ENCODE assay signal across 9 mouse cellular contexts in genomic region chr8:71672168-71672735, GRCm38 (mm10). TPM values are rescaled to one million over a fixed set of nuclear protein-coding genes. Genes with fewer than 3 reads are reported as not detected.
DNase-seq lines count a peak whose midpoint lies in the region; ATAC-seq lines count a peak whose summit lies in the region.
"Had no signal": no experiment of that assay in that cellular context is flagged by ENCODE, and none has a peak within 500 bp of the region (broad histone marks: within the 10 kb centered on the region; RNA-seq: fewer than 3 reads in every experiment).

No protein-coding gene starts in this region.

- H3K27ac ChIP-seq in heart, embryonic 14.5 days (replicated peaks in 1 of 2; ENCODE audit: control insufficient read depth in 1 of 2, insufficient read depth in 1 of 2, low read depth in 2 of 2, low read length in 2 of 2) = peak overlapping the region in 1 of 2 experiments; percentile 28; a peak in 1 of 4 replicates
- H3K27ac ChIP-seq in hindbrain, embryonic 15.5 days (replicated peaks) = peak overlapping the region; percentile 95
- H3K27ac ChIP-seq in midbrain, embryonic 14.5 days (replicated peaks; ENCODE audit: low read depth, low read length) = peak overlapping the region; percentile 93

- no peaks in the 10 kb centered on the region for H3K36me3 ChIP-seq in heart, embryonic 14.5 days (ENCODE audit: control insufficient read depth, insufficient read depth, low read length)
- no peaks in the 10 kb centered on the region for H3K36me3 ChIP-seq in hindbrain, embryonic 15.5 days
- no peaks in the 10 kb centered on the region for H3K36me3 ChIP-seq in midbrain, embryonic 14.5 days (ENCODE audit: control insufficient read depth, insufficient read depth, low read length)

- no peaks in the 10 kb centered on the region for H3K27me3 ChIP-seq in heart, embryonic 14.5 days (ENCODE audit: control insufficient read depth, insufficient read depth, low read length)
- peaks cover 5% of the 10 kb centered on the region; the same call in 1 of the 2 replicates for H3K27me3 ChIP-seq in hindbrain, embryonic 15.5 days
- peaks cover 14% of the 10 kb centered on the region; the same call in 1 of the 2 replicates for H3K27me3 ChIP-seq in midbrain, embryonic 14.5 days (ENCODE audit: control insufficient read depth, insufficient read depth, low read length)

- intact Hi-C loops in heart, postnatal 25 days (cut with DNase I) = no loop called here

- no peak for DNase-seq in heart, postnatal 25 days (ENCODE audit: low spot score)
- DNase-seq in brain, adult 2 months (ENCODE audit: low read depth, low spot score) = peak; percentile 64
- DNase-seq in midbrain, embryonic 14.5 days = no peak
- no peak for DNase-seq in layer of hippocampus, postnatal 36 days
- DNase-seq in natural killer cell, adult 2 months (ENCODE audit: low spot score in 2 of 2) = no peak
- DNase-seq in layer of hippocampus, adult 18-20 months (ENCODE audit: low spot score in 2 of 2) = no peak

- no peak for ATAC-seq in heart, embryonic 14.5 days (ENCODE audit: insufficient number of reproducible peaks, insufficient read depth, low FRiP score, low read depth)
- no peak for ATAC-seq in hindbrain, embryonic 15.5 days (ENCODE audit: low FRiP score, low read depth)
- no peak for ATAC-seq in midbrain, embryonic 14.5 days (ENCODE audit: low FRiP score, low TSS enrichment)

- peak overlapping the region; percentile 99 for H3K4me2 ChIP-seq in heart, embryonic 14.5 days (ENCODE audit: low read length)
- H3K4me2 ChIP-seq in hindbrain, embryonic 15.5 days = peak overlapping the region; percentile 73
- H3K4me2 ChIP-seq in midbrain, embryonic 14.5 days (ENCODE audit: low read length) = peak overlapping the region; percentile 86

- WGBS in heart, embryonic 14.5 days = 63% methylated on average over 6 of the region's 6 CpGs
- WGBS in hindbrain, embryonic 15.5 days = 64% methylated on average over 6 of the region's 6 CpGs
- WGBS in midbrain, embryonic 14.5 days = 71% methylated on average over 6 of the region's 6 CpGs

- peak overlapping the region in 1 of 2 experiments; percentile 57; a peak in 2 of 4 replicates for H3K4me3 ChIP-seq in heart, embryonic 14.5 days (ENCODE audit: control insufficient read depth in 1 of 2, insufficient read depth in 1 of 2, low read depth in 1 of 2, low read length in 2 of 2)
- H3K4me3 ChIP-seq in hindbrain, embryonic 15.5 days = peak overlapping the region; percentile 65
- H3K4me3 ChIP-seq in midbrain, embryonic 14.5 days (replicated peaks; ENCODE audit: low read depth, low read length) = peak overlapping the region; percentile 86; the same call in 1 of the 2 replicates

- peak overlapping the region; percentile 65; the same call in 1 of the 2 replicates for H3K9ac ChIP-seq in heart, embryonic 14.5 days (ENCODE audit: low read length)
- peak overlapping the region; percentile 75; the same call in 1 of the 2 replicates for H3K9ac ChIP-seq in hindbrain, embryonic 15.5 days
- no peak overlapping the region for H3K9ac ChIP-seq in midbrain, embryonic 14.5 days (replicated peaks; ENCODE audit: low read length)

- no peaks in the 10 kb centered on the region for H3K9me3 ChIP-seq in heart, embryonic 14.5 days (ENCODE audit: control insufficient read depth, low read length)
- H3K9me3 ChIP-seq in hindbrain, embryonic 15.5 days = no peaks in the 10 kb centered on the region
- no peaks in the 10 kb centered on the region for H3K9me3 ChIP-seq in midbrain, embryonic 14.5 days (ENCODE audit: control insufficient read depth, low read length)
- H3K9me3 ChIP-seq: G1E had no signal

- H3K4me1 ChIP-seq in heart, embryonic 14.5 days (ENCODE audit: control insufficient read depth in 2 of 2, insufficient read depth in 2 of 2, low read length in 2 of 2) = peaks cover 18 to 51% of the 10 kb centered on the region in 2 experiments
- H3K4me1 ChIP-seq in hindbrain, embryonic 15.5 days (replicated peaks) = peaks cover 42% of the 10 kb centered on the region
- H3K4me1 ChIP-seq in midbrain, embryonic 14.5 days (ENCODE audit: control insufficient read depth, insufficient read depth, low read length) = peaks cover 32% of the 10 kb centered on the region

RNA-seq across cellular contexts. Expression of gene Unc13a, which starts 0.7 kb away (rescaled TPM):
- polyA plus RNA-seq in heart, embryonic 14.5 days (2014; fragmentation: Nextera tagmentation; extraction: Ambion mirVana) = 0.38 and 0.89 TPM in 2 replicates
- total RNA-seq in heart, postnatal 25 days (2021) = under 1 TPM; 0.73 to 0.83 TPM
- 20.8 and 24.7 TPM in 2 replicates for polyA plus RNA-seq in hindbrain, embryonic 15.5 days (2015; fragmentation: Nextera tagmentation; extraction: Ambion mirVana)
- 17.4 and 18.9 TPM in 2 replicates for polyA plus RNA-seq in midbrain, embryonic 14.5 days (2014; fragmentation: Nextera tagmentation; extraction: Ambion mirVana)
- total RNA-seq in layer of hippocampus, postnatal 36 days (2021) = 100 to 1,000 TPM; 268 to 288 TPM
- 100 to 1,000 TPM; 226 to 246 TPM for total RNA-seq in layer of hippocampus, adult 18-20 months (2021)

RNA-seq across cellular contexts. Expression of gene Jak3, which starts 3.8 kb away (rescaled TPM):
- polyA plus RNA-seq in heart, embryonic 14.5 days (2014; fragmentation: Nextera tagmentation; extraction: Ambion mirVana) = 5.9 and 6.3 TPM in 2 replicates
- 1 to 10 TPM; 7.8 to 8.5 TPM for total RNA-seq in heart, postnatal 25 days (2021)
- polyA plus RNA-seq in hindbrain, embryonic 15.5 days (2015; fragmentation: Nextera tagmentation; extraction: Ambion mirVana) = 6.1 and 7.0 TPM in 2 replicates
- polyA plus RNA-seq in midbrain, embryonic 14.5 days (2014; fragmentation: Nextera tagmentation; extraction: Ambion mirVana) = 2.5 and 3.6 TPM in 2 replicates
- 1 to 10 TPM; 5.2 TPM for total RNA-seq in layer of hippocampus, postnatal 36 days (2021)
- 1 to 10 TPM; 3.7 to 4.4 TPM for total RNA-seq in layer of hippocampus, adult 18-20 months (2021)

RNA-seq across cellular contexts. Expression of gene Insl3, which starts 16.8 kb away (rescaled TPM):
- 2.4 and 2.7 TPM in 2 replicates for polyA plus RNA-seq in heart, embryonic 14.5 days (2014; fragmentation: Nextera tagmentation; extraction: Ambion mirVana)
- 1 to 10 TPM; 4.0 to 4.8 TPM for total RNA-seq in heart, postnatal 25 days (2021)
- polyA plus RNA-seq in hindbrain, embryonic 15.5 days (2015; fragmentation: Nextera tagmentation; extraction: Ambion mirVana) = 0.47 and 1.5 TPM in 2 replicates
- 0.89 TPM in 1 of 2 replicates, not detected in the other for polyA plus RNA-seq in midbrain, embryonic 14.5 days (2014; fragmentation: Nextera tagmentation; extraction: Ambion mirVana)
- total RNA-seq in layer of hippocampus, postnatal 36 days (2021) = 1 to 10 TPM in 1 of 2 experiments, not detected in 1; 3.6 TPM
- 1 to 10 TPM; 1.7 to 1.8 TPM for total RNA-seq in layer of hippocampus, adult 18-20 months (2021)

RNA-seq across cellular contexts. Expression of gene B3gnt3, which starts 29.3 kb away (rescaled TPM):
- polyA plus RNA-seq in heart, embryonic 14.5 days (2014; fragmentation: Nextera tagmentation; extraction: Ambion mirVana) = 3.0 and 3.1 TPM in 2 replicates
- 1 to 10 TPM; 5.5 to 8.0 TPM for total RNA-seq in heart, postnatal 25 days (2021)
- polyA plus RNA-seq in hindbrain, embryonic 15.5 days (2015; fragmentation: Nextera tagmentation; extraction: Ambion mirVana) = 0.45 and 0.52 TPM in 2 replicates
- polyA plus RNA-seq in midbrain, embryonic 14.5 days (2014; fragmentation: Nextera tagmentation; extraction: Ambion mirVana) = 0.11 and 0.20 TPM in 2 replicates
- total RNA-seq in layer of hippocampus, postnatal 36 days (2021) = under 1 TPM; 0.40 to 0.91 TPM
- total RNA-seq in layer of hippocampus, adult 18-20 months (2021) = under 1 TPM; 0.33 to 0.59 TPM
- polyA plus RNA-seq: G1E had no signal

RNA-seq across cellular contexts. Expression of gene Fcho1, which starts 53.3 kb away (rescaled TPM):
- polyA plus RNA-seq in heart, embryonic 14.5 days (2014; fragmentation: Nextera tagmentation; extraction: Ambion mirVana) = 0.61 and 1.4 TPM in 2 replicates
- total RNA-seq in heart, postnatal 25 days (2021) = under 1 TPM; 0.59 to 0.83 TPM
- polyA plus RNA-seq in hindbrain, embryonic 15.5 days (2015; fragmentation: Nextera tagmentation; extraction: Ambion mirVana) = 77.2 and 93.0 TPM in 2 replicates
- 66.5 and 74.6 TPM in 2 replicates for polyA plus RNA-seq in midbrain, embryonic 14.5 days (2014; fragmentation: Nextera tagmentation; extraction: Ambion mirVana)
- total RNA-seq in layer of hippocampus, postnatal 36 days (2021) = 100 to 1,000 TPM; 103 to 114 TPM
- 10 to 100 TPM; 94.9 to 99.9 TPM for total RNA-seq in layer of hippocampus, adult 18-20 months (2021)

Comparison
In these comparisons a context has a peak if more than half of its experiments do, and no peak if none do; other contexts are left out.
1. RNA of gene Unc13a, which starts 0.7 kb away (total RNA-seq): 268 to 288 TPM in layer of hippocampus, postnatal 36 days and 226 to 246 TPM in layer of hippocampus, adult 18-20 months; 0.73 to 0.83 TPM in heart, postnatal 25 days; every median in the first group is over 100 times any median in the second.
2. Peak in every context shown above with its lines, with median percentiles within 50 percentile points of each other: H3K4me2 ChIP-seq.